Mouse (Mus musculus): Measurements from ENCODE around the gene Mmp25. TPM values are rescaled to one million over a fixed set of nuclear protein-coding genes. Genes with fewer than 3 reads are reported as not detected.
"Not testable (repeated sequence)": the region's sequence is repeated elsewhere in the genome, so short reads cannot be mapped to it uniquely, and the experiment has no call there.

Gene Mmp25
- polyA plus RNA-seq, 2 experiments from 2014 or later, result 1.0 to 2.0 TPM

DNA sequence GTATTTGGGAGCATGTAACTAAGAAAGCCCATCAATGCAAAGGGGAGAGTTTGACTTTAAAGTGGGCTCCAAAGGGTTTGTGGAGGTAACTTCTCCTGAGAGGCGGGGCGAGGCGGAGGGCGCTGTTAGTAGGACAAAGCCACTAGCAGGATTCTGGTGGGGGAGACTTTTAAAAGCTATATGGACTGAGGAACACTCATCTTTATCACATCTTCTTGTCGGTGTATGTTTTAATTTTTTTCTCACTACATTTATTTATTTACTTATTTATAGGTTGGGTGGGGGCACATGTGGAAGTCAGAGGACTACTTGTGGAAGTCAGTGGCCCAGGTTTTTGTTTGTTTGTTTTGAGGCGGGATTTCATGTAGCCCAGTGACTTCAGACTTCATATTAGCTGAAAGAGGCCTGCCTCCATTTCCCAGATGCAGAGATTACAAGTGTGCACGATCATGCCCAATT lies 45.4 kb downstream of the Mmp25 start:
- no peak for ATAC-seq

DNA sequence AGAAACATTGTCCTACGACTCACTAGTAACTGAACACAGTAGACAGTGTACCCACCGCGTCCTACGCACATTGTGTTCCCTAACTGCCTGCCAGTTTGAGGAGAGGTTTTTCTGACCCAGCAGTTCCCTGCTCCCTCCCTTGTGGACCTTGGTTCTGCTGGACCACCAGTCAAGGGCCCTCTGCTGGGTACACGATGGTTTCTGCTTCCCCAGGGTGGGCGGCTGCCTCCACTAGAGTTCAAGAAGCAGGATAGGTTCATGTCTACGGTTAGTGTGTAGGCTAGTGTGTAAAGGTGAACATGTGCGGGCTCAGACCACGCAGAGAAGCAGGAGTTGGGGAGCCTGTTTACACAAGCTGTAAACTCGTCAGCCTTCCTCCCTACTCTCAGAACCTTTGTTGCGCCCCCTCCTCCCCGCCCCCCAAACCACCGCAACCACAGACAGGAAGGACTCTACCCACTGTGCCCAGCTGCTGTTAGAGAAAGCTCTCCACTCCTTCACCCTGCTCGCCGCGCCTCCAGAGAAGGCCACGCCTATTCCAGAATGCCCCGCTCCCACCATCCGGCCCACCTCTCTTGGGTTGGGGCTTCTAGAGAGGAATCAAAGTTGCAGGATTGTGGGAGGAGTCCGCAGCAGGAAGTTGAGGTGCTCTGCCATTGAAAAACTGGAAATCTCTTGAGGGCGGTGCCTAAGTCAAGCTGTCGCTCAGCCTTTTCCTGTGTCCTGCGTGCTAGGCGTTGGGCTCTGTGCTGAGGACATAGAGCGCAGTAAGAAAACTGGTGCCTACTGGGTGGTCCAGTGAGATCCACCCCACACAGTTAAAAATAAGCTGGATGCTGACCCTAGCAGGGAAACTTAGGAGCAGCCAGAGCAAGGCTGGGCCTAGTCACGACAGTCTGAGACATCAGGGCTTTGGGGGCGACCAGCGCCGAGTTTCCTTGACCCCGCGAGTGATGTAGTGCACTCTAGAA lies 46.2 kb downstream of the Mmp25 start, which contains the start of gene Zfp13:
Zfp13 (minus strand) TSS at position 906 of the 971 bp plus-strand sequence.
- ATAC-seq, result peak; percentile 93

DNA sequence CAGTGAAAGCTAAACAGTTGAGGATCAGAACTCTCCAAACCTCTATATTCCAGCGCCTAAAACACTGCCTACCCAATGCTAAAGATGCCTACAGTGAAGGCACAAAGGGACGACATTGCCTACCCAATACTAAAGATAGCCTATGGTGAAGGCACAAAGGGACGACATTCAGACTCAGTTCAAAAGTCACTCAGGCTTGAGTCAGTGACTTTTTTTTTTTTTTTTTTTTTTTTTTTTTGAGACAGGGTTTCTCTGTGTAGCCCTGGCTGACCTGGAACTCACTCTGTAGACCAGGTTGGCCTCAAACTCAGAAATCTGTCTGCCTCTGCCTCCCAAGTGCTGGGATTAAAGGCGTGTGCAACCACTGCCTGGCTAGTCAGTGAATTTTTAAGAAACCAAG lies 49.9 kb downstream of the Mmp25 start:
- not testable (repeated sequence) for ATAC-seq

DNA sequence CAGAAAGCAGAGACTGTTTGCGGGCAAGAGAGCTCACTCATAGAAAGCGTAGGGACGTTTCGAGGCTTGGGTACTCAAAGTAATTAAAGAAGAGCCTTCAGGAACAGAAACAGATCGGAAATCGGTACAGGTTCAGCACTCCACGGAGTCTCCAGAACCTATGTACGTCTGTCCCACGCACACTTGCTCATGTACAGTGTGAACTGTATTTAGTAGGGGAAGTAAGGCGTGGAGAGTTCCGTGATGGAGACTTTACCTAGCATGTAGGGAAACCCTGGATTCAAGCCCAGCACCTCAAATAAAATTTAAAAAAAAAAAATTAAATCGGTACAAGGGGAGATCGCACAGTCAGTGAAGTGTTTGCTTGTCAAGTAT lies 52.2 kb downstream of the Mmp25 start:
- ATAC-seq, result peak; percentile 3

DNA sequence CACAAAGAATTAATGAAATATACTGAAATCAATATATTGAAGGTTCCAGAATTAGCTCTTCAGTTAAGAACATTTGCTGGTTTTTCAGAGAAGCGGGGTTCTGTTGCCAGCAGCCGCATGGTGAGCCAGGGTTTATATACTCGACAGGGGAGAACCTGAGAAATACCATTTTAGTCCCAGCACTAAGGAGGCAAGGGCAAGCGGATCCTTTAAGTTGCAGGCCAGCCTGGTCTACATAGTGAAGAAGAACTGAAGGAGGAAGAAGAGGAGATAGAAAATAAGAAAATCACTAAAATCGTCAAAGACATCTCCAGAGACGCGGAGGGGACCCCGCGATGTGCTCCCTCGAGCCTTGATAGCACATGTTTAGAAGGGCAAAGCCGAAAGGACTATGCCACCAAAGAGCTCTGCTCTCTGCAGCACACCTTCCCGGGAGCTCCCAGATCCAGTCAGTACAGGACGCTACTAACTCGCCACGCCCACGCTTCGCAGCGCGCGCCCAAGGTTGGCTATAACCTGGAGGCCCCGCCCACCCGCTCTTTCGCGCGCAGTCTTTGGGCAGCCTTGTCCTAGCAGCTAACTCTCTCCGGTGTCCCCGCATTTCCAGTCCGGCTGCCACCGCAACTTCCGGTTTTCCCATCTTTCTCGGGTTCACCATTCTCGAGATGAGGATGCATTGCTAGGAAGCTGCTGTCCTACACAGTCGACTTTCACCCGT lies 52.7 kb downstream of the Mmp25 start:
- peak; percentile 96 for ATAC-seq

DNA sequence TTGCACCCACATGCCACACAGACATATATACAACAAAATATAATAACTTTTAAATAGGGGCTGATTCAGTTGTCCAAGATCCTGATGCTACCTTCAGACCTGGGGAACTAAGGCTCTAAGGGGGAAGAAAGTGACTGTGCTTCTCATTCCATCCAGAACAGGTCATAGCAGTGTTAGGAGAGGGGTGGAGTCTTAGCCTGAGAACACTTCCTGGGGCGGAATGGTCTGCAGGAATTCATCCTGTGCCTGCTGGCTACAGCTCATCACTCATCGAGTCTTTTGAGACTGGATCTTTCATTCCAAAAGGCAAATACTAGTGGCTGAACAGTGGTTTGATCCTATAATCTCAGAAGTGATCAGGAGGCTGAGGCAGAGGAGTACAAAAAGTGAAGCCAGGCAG lies 57.8 kb downstream of the Mmp25 start:
- no peak for ATAC-seq

DNA sequence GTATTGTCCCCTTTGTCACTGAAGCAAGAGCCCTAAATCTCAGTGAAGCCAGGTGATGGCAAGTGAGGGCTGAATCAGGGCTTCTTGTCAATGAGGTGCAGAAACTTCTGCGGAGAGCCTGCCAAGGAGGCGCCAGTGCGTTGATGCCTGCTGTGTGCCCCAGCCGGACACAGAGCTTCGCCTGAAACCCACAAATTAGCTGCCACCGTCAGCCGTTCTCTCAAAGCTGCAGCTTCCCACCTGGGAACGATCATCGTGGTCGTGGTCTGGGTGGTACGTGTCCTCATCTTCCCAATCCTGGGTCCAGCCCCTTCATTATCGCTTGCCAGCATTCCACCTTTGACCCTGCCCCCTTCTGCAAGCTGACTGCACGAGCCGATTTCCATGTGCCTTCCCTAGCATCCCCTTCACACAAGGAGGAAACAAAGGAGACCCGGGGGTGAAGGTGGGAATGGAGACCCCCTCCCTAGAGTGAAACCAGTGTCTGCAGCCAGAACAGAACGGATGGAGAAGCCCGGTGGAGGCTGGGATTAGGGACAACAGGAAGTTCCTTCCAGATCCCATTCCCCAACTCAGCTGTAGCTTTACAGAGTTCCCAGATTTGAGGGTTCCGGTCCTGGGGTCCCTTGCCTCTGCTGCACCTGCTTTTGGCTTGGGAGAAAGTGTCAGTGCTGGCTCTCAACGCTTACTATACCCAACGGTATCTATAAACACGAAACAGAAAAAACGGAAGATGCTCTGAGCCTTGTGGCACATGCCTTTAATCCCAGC lies 59.2 kb downstream of the Mmp25 start:
- no peak for ATAC-seq

DNA sequence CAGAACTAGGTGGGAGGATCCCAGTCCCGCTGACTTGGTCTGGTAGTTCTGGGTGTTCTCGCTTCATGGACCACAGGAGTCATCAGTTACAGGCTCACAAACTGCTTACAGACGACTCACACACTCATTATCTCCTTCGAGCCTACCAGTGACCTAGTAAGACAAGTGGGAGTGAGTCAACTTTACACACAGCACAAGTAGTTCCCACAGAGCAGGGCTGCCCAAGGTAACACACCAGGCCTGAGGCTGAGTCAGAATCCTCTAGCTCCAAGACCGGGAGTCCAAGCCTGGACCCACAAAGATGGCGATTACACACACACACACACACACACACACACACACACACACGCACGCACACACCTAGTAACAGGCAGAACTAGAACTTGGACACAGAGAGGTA lies 60.3 kb downstream of the Mmp25 start:
- ATAC-seq, result no peak

Other genes starting within 250 kb of the Mmp25 start
- not detected for gene Vmn2r117, start 165.6 kb downstream of the Mmp25 start, polyA plus RNA-seq (2017; shearing (Covaris generic))
- gene Zfp213, start 81.0 kb downstream of the Mmp25 start, polyA plus RNA-seq (2017; shearing (Covaris generic)), result 1 to 10 TPM; 4.3 to 4.9 TPM
- not detected for gene Zfp13, start 45.8 kb downstream of the Mmp25 start, polyA plus RNA-seq (2017; shearing (Covaris generic))
- 1 to 10 TPM; 1.3 to 3.4 TPM for gene Zscan10, start 44.4 kb downstream of the Mmp25 start, polyA plus RNA-seq (2017; shearing (Covaris generic))
- gene Bicdl2, start 15.2 kb upstream of the Mmp25 start, polyA plus RNA-seq (2017; shearing (Covaris generic)), result under 1 TPM in 1 of 2 experiments, not detected in 1; 0.49 TPM
- gene Hcfc1r1, start 28.3 kb upstream of the Mmp25 start, polyA plus RNA-seq (2017; shearing (Covaris generic)), result 10 to 100 TPM; 62.9 to 71.5 TPM
- 10 to 100 TPM; 35.6 to 37.7 TPM for gene Thoc6, start 28.6 kb upstream of the Mmp25 start, polyA plus RNA-seq (2017; shearing (Covaris generic))
- gene Tnfrsf12a, start 32.2 kb upstream of the Mmp25 start, polyA plus RNA-seq (2017; shearing (Covaris generic)), result 1 to 10 TPM; 5.6 to 6.5 TPM
- not detected for gene Cldn6, start 34.0 kb upstream of the Mmp25 start, polyA plus RNA-seq (2017; shearing (Covaris generic))
- gene Cldn9, start 38.7 kb upstream of the Mmp25 start, polyA plus RNA-seq (2017; shearing (Covaris generic)), result not detected
- gene 1520401A03Rik, start 77.5 kb upstream of the Mmp25 start, polyA plus RNA-seq (2017; shearing (Covaris generic)), result not detected
- 10 to 100 TPM; 12.2 to 13.0 TPM for gene Pkmyt1, start 81.1 kb upstream of the Mmp25 start, polyA plus RNA-seq (2017; shearing (Covaris generic))
- gene Paqr4, start 95.6 kb upstream of the Mmp25 start, polyA plus RNA-seq (2017; shearing (Covaris generic)), result 1 to 10 TPM in 1 of 2 experiments, under 1 TPM in 1; 0.91 to 2.7 TPM
- 1 to 10 TPM in 1 of 2 experiments, under 1 TPM in 1; 0.71 to 1.2 TPM for gene Kremen2, start 100.6 kb upstream of the Mmp25 start, polyA plus RNA-seq (2017; shearing (Covaris generic))
- 10 to 100 TPM; 13.2 to 13.3 TPM for gene Flywch1, start 126.3 kb upstream of the Mmp25 start, polyA plus RNA-seq (2017; shearing (Covaris generic))
- 1 to 10 TPM; 2.2 to 3.2 TPM for gene Flywch2, start 140.8 kb upstream of the Mmp25 start, polyA plus RNA-seq (2017; shearing (Covaris generic))
- 100 to 1,000 TPM; 234 to 326 TPM for gene Srrm2, start 145.3 kb upstream of the Mmp25 start, polyA plus RNA-seq (2017; shearing (Covaris generic))
- gene Elob, start 183.9 kb upstream of the Mmp25 start, polyA plus RNA-seq (2017; shearing (Covaris generic)), result 100 to 1,000 TPM; 686 to 746 TPM
- 1 to 10 TPM; 1.1 to 2.4 TPM for gene Prss33, start 190.8 kb upstream of the Mmp25 start, polyA plus RNA-seq (2017; shearing (Covaris generic))
- 1 to 10 TPM in 1 of 2 experiments, not detected in 1; 2.6 TPM for gene Prss32, start 198.6 kb upstream of the Mmp25 start, polyA plus RNA-seq (2017; shearing (Covaris generic))
- 10 to 100 TPM in 1 of 2 experiments, 1 to 10 TPM in 1; 6.4 to 10.5 TPM for gene Prss41, start 198.9 kb upstream of the Mmp25 start, polyA plus RNA-seq (2017; shearing (Covaris generic))
- not detected for gene Prss21, start 222.8 kb upstream of the Mmp25 start, polyA plus RNA-seq (2017; shearing (Covaris generic))
- not detected for gene Dcpp1, start 235.6 kb upstream of the Mmp25 start, polyA plus RNA-seq (2017; shearing (Covaris generic))
- not detected for gene Dcpp2, start 235.6 kb upstream of the Mmp25 start, polyA plus RNA-seq (2017; shearing (Covaris generic))